Mouse (Mus musculus): ENCODE measurements around the gene Ppp1r12b. TPM values are rescaled to one million over a fixed set of nuclear protein-coding genes. Genes with fewer than 3 reads are reported as not detected.

Ppp1r12b gene
- total and polyA plus RNA-seq, 3 experiments, result 4.7 to 7.8 TPM; not detected in 1

DNA sequence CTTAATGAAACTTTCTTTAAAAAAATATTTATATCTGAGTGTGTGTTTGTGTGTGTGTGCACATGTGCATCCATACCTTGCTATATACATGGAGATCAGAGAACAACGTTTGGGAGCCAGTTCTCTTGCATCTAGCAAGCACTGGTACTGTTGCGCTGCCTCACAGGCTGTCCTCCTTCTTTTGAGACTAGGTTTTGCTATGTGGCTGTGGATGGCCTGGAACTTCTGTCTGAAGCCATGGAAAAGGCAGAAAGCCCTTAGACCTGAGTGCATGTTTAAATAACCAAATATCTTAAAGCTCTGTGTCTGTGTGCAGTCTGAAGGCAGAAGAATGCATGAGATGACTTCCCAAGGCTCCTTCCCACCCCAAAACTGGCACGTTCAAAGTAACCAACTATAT lies 182.9 kb downstream of the Ppp1r12b start:
- no peak overlapping the region for H3K27ac ChIP-seq (ENCODE audit: control insufficient read depth, low read depth, low read length)
- TF ChIP-seq SIN3A (IDR thresholded peaks at IDR 0.05; ENCODE audit: low read length), result no peak
- TF ChIP-seq ZMIZ1 (IDR thresholded peaks at IDR 0.05; ENCODE audit: low read depth, low read length), result no peak
- no peak for TF ChIP-seq CTCF (IDR thresholded peaks at IDR 0.05 in 2 of 3, conservative IDR thresholded peaks at IDR 0.05 in 1 of 3; ENCODE audit: control insufficient read depth in 1 of 3, insufficient read depth in 1 of 3, low read depth in 2 of 3, low read length in 3 of 3, poor library complexity in 1 of 3, severe bottlenecking in 1 of 3)
- TF ChIP-seq SMC3 (IDR thresholded peaks at IDR 0.05; ENCODE audit: low read depth, low read length), result no peak
- TF ChIP-seq ZNF384 (IDR thresholded peaks at IDR 0.05; ENCODE audit: low read depth, low read length), result no peak
- TF ChIP-seq NELFE (IDR thresholded peaks at IDR 0.05; ENCODE audit: low read depth, low read length), result no peak
- TF ChIP-seq KAT2A (conservative IDR thresholded peaks at IDR 0.05; ENCODE audit: low read depth, low read length), result no peak
- no peak for TF ChIP-seq NRF1 (IDR thresholded peaks at IDR 0.05; ENCODE audit: insufficient read depth, low read depth, low read length, poor library complexity, severe bottlenecking)
- no peak for TF ChIP-seq ZKSCAN1 (IDR thresholded peaks at IDR 0.05; ENCODE audit: low read depth, low read length)
- no peak for TF ChIP-seq POLR2AphosphoS2 (IDR thresholded peaks at IDR 0.05; ENCODE audit: low read length)
- TF ChIP-seq MYB (IDR thresholded peaks at IDR 0.05; ENCODE audit: low read depth, low read length), result no peak
- no peak for TF ChIP-seq USF1 (IDR thresholded peaks at IDR 0.05; ENCODE audit: low read depth, low read length)
- no peak for TF ChIP-seq EP300 (IDR thresholded peaks at IDR 0.05; ENCODE audit: low read depth in 1 of 2, low read length in 2 of 2)
- TF ChIP-seq GATA1 (IDR thresholded peaks at IDR 0.05; ENCODE audit: low read depth, low read length), result no peak
- TF ChIP-seq MEF2A (IDR thresholded peaks at IDR 0.05; ENCODE audit: extremely low read depth, insufficient replicate concordance, low read depth, low read length, poor library complexity, severe bottlenecking), result no peak
- H3K4me1 ChIP-seq (ENCODE audit: control insufficient read depth in 1 of 2, insufficient read depth in 2 of 2, low read length in 2 of 2), result peaks cover 0 to 7% of the 10 kb centered on the region in 2 experiments; a peak in 2 of 4 replicates
- no peaks in the 10 kb centered on the region; a peak in 1 of 4 replicates for H3K36me3 ChIP-seq (ENCODE audit: control insufficient read depth in 1 of 2, insufficient read depth in 2 of 2, low read length in 2 of 2)
- no peaks in the 10 kb centered on the region for H3K27me3 ChIP-seq (ENCODE audit: control insufficient read depth in 1 of 2, insufficient read depth in 2 of 2, low read length in 2 of 2)
- no peaks in the 10 kb centered on the region for H3K9me3 ChIP-seq (replicated peaks; ENCODE audit: insufficient read depth, low read length)
- no peak overlapping the region for H3K9ac ChIP-seq (ENCODE audit: control insufficient read depth, low read depth, low read length, poor library complexity, severe bottlenecking)
- DNase-seq (ENCODE audit: low read depth, low spot score), result no peak
- no peak overlapping the region for H3K4me3 ChIP-seq (ENCODE audit: control insufficient read depth in 1 of 2, insufficient read depth in 1 of 2, low read depth in 2 of 2, low read length in 2 of 2)
- no peaks in the 10 kb centered on the region for H3K79me2 ChIP-seq (ENCODE audit: control insufficient read depth, insufficient read depth, low read length, poor library complexity)

GRCm38 (mm10) chr1:134771999-134772398 lies 183.7 kb downstream of the Ppp1r12b start:
- no peaks in the 10 kb centered on the region for H3K27me3 ChIP-seq (ENCODE audit: control insufficient read depth in 1 of 2, insufficient read depth in 2 of 2, low read length in 2 of 2)
- H3K4me1 ChIP-seq (ENCODE audit: control insufficient read depth in 1 of 2, insufficient read depth in 2 of 2, low read length in 2 of 2), result peaks cover 0 to 7% of the 10 kb centered on the region in 2 experiments; a peak in 2 of 4 replicates
- H3K36me3 ChIP-seq (ENCODE audit: control insufficient read depth in 1 of 2, insufficient read depth in 2 of 2, low read length in 2 of 2), result no peaks in the 10 kb centered on the region; a peak in 1 of 4 replicates
- H3K4me3 ChIP-seq (ENCODE audit: control insufficient read depth in 1 of 2, insufficient read depth in 1 of 2, low read depth in 2 of 2, low read length in 2 of 2), result no peak overlapping the region
- H3K9me3 ChIP-seq (replicated peaks; ENCODE audit: insufficient read depth, low read length), result no peaks in the 10 kb centered on the region
- H3K27ac ChIP-seq (ENCODE audit: control insufficient read depth, low read depth, low read length), result no peak overlapping the region
- DNase-seq (ENCODE audit: low read depth, low spot score), result no peak
- H3K9ac ChIP-seq (ENCODE audit: control insufficient read depth, low read depth, low read length, poor library complexity, severe bottlenecking), result no peak overlapping the region
- TF ChIP-seq TAL1 (IDR thresholded peaks at IDR 0.05; ENCODE audit: low read length) (no peak), MXI1 (IDR thresholded peaks at IDR 0.05; ENCODE audit: low read depth, low read length) (no peak), CHD1 (IDR thresholded peaks at IDR 0.05; ENCODE audit: low read depth, low read length) (no peak), ELF1 (IDR thresholded peaks at IDR 0.05; ENCODE audit: low read depth, low read length) (no peak), ETS1 (IDR thresholded peaks at IDR 0.05; ENCODE audit: low read depth, low read length) (no peak), MEF2A (IDR thresholded peaks at IDR 0.05; ENCODE audit: extremely low read depth, insufficient replicate concordance, low read depth, low read length, poor library complexity, severe bottlenecking) (no peak), SMC3 (IDR thresholded peaks at IDR 0.05; ENCODE audit: low read depth, low read length) (no peak), NRF1 (IDR thresholded peaks at IDR 0.05; ENCODE audit: insufficient read depth, low read depth, low read length, poor library complexity, severe bottlenecking) (no peak), EP300 (IDR thresholded peaks at IDR 0.05; ENCODE audit: low read depth in 1 of 2, low read length in 2 of 2) (no peak), ZMIZ1 (IDR thresholded peaks at IDR 0.05; ENCODE audit: low read depth, low read length) (no peak), BHLHE40 (IDR thresholded peaks at IDR 0.05; ENCODE audit: borderline replicate concordance, low read depth, low read length) (no peak), MYC (IDR thresholded peaks at IDR 0.05; ENCODE audit: low read depth, low read length) (no peak), E2F4 (IDR thresholded peaks at IDR 0.05; ENCODE audit: borderline replicate concordance, low read depth, low read length) (no peak), USF1 (IDR thresholded peaks at IDR 0.05; ENCODE audit: low read depth, low read length) (no peak), SIN3A (IDR thresholded peaks at IDR 0.05; ENCODE audit: low read length) (no peak), MAX (IDR thresholded peaks at IDR 0.05; ENCODE audit: low read length) (no peak)
- H3K79me2 ChIP-seq (ENCODE audit: control insufficient read depth, insufficient read depth, low read length, poor library complexity), result no peaks in the 10 kb centered on the region

Measured in MEL (cell line).